Mouse (Mus musculus) kidney, adult 2 months (tissue): ENCODE data around the gene Plekha7.

Experiments used
- CTCF ChIP-seq: fragments of 200-500 bp; conservative IDR thresholded peaks from 2 replicates; pipeline ENCODE4 v1.5.1; 2011; ENCODE audit warnings: low read depth, mild to moderate bottlenecking, control low read depth, low read length, moderate library complexity, mixed read lengths; ENCODE audit not compliant: insufficient read depth, insufficient read length
- POLR2A ChIP-seq: fragments of 200-500 bp; IDR thresholded peaks from one replicate; pipeline ENCODE4 v1.6.1; 2011; ENCODE audit warnings: low read depth, low read length, control low read depth

- TF ChIP-seq POLR2A: no peak
- TF ChIP-seq CTCF: no peak
Measured at GRCm38 (mm10) chr7:116156072-116156893, 151.9 kb downstream of the Plekha7 start.
